Mouse (Mus musculus) intestine, embryonic 15.5 days (tissue): ENCODE data around the gene 1810062G17Rik. TPM values are rescaled to one million over a fixed set of nuclear protein-coding genes. Genes with fewer than 3 reads are reported as not detected.

Source experiments
- ATAC-seq: fragments of 200-750 bp; cut with Nextera tagmentation; 2 replicates; pipeline ENCODE4 v1.8.0; 2017; ENCODE audit warnings: moderate TSS enrichment, moderate library complexity
- H3K27ac ChIP-seq: fragments of 300-500 bp; sonication (generic); 2 replicates; pipeline ENCODE4 v1.5.1; 2015; ENCODE audit warnings: mild to moderate bottlenecking, inconsistent platforms
- H3K27me3 ChIP-seq: fragments of 300-500 bp; sonication (generic); replicated peaks from 2 replicates; pipeline ENCODE4 v1.6.1; 2015; ENCODE audit warnings: inconsistent platforms
- H3K36me3 ChIP-seq: fragments of 300-500 bp; sonication (generic); 2 replicates; pipeline ENCODE4 v1.6.1; 2015; ENCODE audit warnings: inconsistent platforms
- H3K4me1 ChIP-seq: fragments of 300-500 bp; sonication (generic); replicated peaks from 2 replicates; pipeline ENCODE4 v1.6.1; 2015; ENCODE audit warnings: inconsistent platforms
- H3K4me2 ChIP-seq: fragments of 300-500 bp; sonication (generic); replicated peaks from 2 replicates; pipeline ENCODE4 v1.6.1; 2015; ENCODE audit warnings: mild to moderate bottlenecking, inconsistent platforms
- H3K4me3 ChIP-seq: fragments of 300-500 bp; sonication (generic); replicated peaks from 2 replicates; pipeline ENCODE4 v1.5.1; 2015; ENCODE audit warnings: inconsistent platforms
- H3K9ac ChIP-seq: fragments of 300-500 bp; sonication (generic); 2 replicates; pipeline ENCODE4 v1.6.1; 2015; ENCODE audit warnings: inconsistent platforms
- H3K9me3 ChIP-seq: fragments of 300-500 bp; sonication (generic); 2 replicates; pipeline ENCODE4 v1.6.1; 2016; ENCODE audit warnings: inconsistent platforms
- WGBS: fragments of 180-500 bp; shearing (Covaris S2); methylation state at CpG from one replicate; pipeline ENCODE4 v1.1.7; 2015; 5-methylcytosine and 5-hydroxymethylcytosine counted together
- polyA plus RNA-seq: library from polyadenylated mRNA; unstranded; fragments of >200 nt; fragmentation: Nextera tagmentation; extraction: Ambion mirVana; gene quantifications from 2 replicates; pipeline ENCODE4 v1.2.1, GENCODE M21; 2015

1810062G17Rik gene
- polyA plus RNA-seq, 1 experiment from 2014 or later: 1.8 TPM

DNA sequence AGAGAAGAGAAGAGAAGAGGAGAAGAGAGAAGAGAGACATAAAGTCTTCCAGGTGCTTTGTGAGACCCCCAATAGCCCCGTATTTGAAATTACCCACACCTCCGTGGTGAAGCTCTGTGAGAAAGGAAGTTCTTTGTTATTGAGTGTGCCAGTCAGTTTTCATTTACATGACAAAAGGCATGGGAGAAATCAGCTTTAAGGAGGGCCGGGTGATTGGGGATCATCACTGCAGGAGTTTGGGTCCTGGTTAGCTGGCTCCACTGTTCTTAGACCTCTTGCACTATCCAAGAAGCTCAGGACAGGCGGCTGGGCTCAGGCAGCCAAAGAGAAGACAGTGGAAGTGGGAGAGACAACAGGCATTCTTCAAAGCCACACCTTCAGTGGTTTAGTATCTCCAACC lies 46.4 kb downstream of the 1810062G17Rik start:
- Histone ChIP-seq H3K27ac (no peak overlapping the region), H3K27me3 (peaks cover 22% of the 10 kb centered on the region), H3K36me3 (no peaks in the 10 kb centered on the region), H3K4me2 (no peak overlapping the region), H3K9me3 (no peaks in the 10 kb centered on the region), H3K4me3 (no peak overlapping the region), H3K9ac (no peak overlapping the region), H3K4me1 (peaks cover 3% of the 10 kb centered on the region)
- 27% methylated on average over 4 of the region's 4 CpGs for WGBS
- no peak for ATAC-seq

DNA sequence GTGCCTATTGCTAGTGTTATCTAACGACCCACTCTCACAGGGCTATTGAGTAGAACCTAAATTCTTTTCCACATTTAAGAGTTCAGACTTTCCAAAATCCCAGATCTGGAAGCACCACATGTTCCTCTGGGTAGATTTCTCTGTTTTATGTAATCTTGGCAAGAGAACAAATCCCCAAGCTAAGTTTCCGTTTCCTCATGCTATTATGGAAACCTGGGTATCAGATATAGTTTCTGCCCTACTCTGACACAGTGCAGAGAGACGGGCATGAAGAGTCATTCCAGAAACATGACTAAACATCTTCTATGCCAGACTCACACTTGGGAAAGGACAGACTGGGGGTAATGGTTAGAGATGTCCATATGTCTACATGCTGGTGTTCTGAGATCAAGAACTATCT lies 48.7 kb downstream of the 1810062G17Rik start:
- H3K27ac ChIP-seq: no peak overlapping the region
- no peak overlapping the region for H3K4me2 ChIP-seq
- no peak overlapping the region for H3K9ac ChIP-seq
- no peak for ATAC-seq
- peaks cover 3% of the 10 kb centered on the region for H3K4me1 ChIP-seq
- WGBS: 69% methylated on average over 3 of the region's 3 CpGs
- peaks cover 22% of the 10 kb centered on the region for H3K27me3 ChIP-seq
- H3K36me3 ChIP-seq: no peaks in the 10 kb centered on the region
- H3K4me3 ChIP-seq: no peak overlapping the region
- H3K9me3 ChIP-seq: no peaks in the 10 kb centered on the region

- Histone ChIP-seq H3K4me1 (peaks cover 9% of the 10 kb centered on the region; the same call in 1 of the 2 replicates), H3K4me2 (no peak overlapping the region), H3K27ac (no peak overlapping the region), H3K9ac (no peak overlapping the region), H3K9me3 (no peaks in the 10 kb centered on the region), H3K4me3 (no peak overlapping the region), H3K27me3 (no peaks in the 10 kb centered on the region), H3K36me3 (no peaks in the 10 kb centered on the region)
- WGBS: 78% methylated on average over 6 of the region's 6 CpGs
- ATAC-seq: no peak
Observed at GRCm38 (mm10) chr3:36530345-36530744, 54.6 kb downstream of the 1810062G17Rik start.

GRCm38 (mm10) chr3:36530781-36531180 lies 55.0 kb downstream of the 1810062G17Rik start:
- WGBS: 82% methylated on average over 5 of the region's 5 CpGs

GRCm38 (mm10) chr3:36531242-36531641 lies 55.5 kb downstream of the 1810062G17Rik start:
- Histone ChIP-seq H3K27ac (no peak overlapping the region), H3K9me3 (no peaks in the 10 kb centered on the region), H3K27me3 (no peaks in the 10 kb centered on the region), H3K4me3 (no peak overlapping the region), H3K4me1 (peaks cover 9% of the 10 kb centered on the region; the same call in 1 of the 2 replicates), H3K9ac (no peak overlapping the region), H3K4me2 (no peak overlapping the region; the same call in 1 of the 2 replicates), H3K36me3 (no peaks in the 10 kb centered on the region)
- 47% methylated on average over 2 of the region's 2 CpGs for WGBS
- no peak for ATAC-seq

More at GRCm38 (mm10) chr3:36530781-36531180, 55.0 kb downstream of the 1810062G17Rik start:
- ATAC-seq: no peak
- H3K9ac ChIP-seq: no peak overlapping the region
- H3K9me3 ChIP-seq: no peaks in the 10 kb centered on the region
- no peak overlapping the region for H3K4me3 ChIP-seq
- H3K4me1 ChIP-seq: peaks cover 9% of the 10 kb centered on the region; the same call in 1 of the 2 replicates
- no peak overlapping the region for H3K4me2 ChIP-seq
- no peaks in the 10 kb centered on the region for H3K27me3 ChIP-seq
- H3K27ac ChIP-seq: no peak overlapping the region
- H3K36me3 ChIP-seq: no peaks in the 10 kb centered on the region

Other genes starting within 250 kb of the 1810062G17Rik start
- gene Anxa5, start within 50 bp of the 1810062G17Rik start, polyA plus RNA-seq: 247 and 277 TPM in 2 replicates
- 0.33 and 0.44 TPM in 2 replicates for gene Gm11549, start 45.9 kb downstream of the 1810062G17Rik start, polyA plus RNA-seq
- gene Exosc9, start 76.7 kb downstream of the 1810062G17Rik start, polyA plus RNA-seq: 63.6 and 65.1 TPM in 2 replicates
- gene Ccna2, start 96.2 kb downstream of the 1810062G17Rik start, polyA plus RNA-seq: 166 and 179 TPM in 2 replicates
- gene Bbs7, start 137.5 kb downstream of the 1810062G17Rik start, polyA plus RNA-seq: 9.6 and 11.1 TPM in 2 replicates
- gene Trpc3, start 214.2 kb downstream of the 1810062G17Rik start, polyA plus RNA-seq: 3.3 TPM in 2 replicates